Mouse (Mus musculus): ENCODE results near the gene Magi3. TPM values are rescaled to one million over a fixed set of nuclear protein-coding genes. Genes with fewer than 3 reads are reported as not detected.

Magi3 gene
- total and polyA plus RNA-seq, 3 experiments: 0.68 to 2.6 (median 1.8) TPM

- TF ChIP-seq ZMIZ1 (IDR thresholded peaks at IDR 0.05; ENCODE audit: low read depth, low read length): no peak
- no peak for TF ChIP-seq KAT2A (IDR thresholded peaks at IDR 0.05; ENCODE audit: insufficient replicate concordance, low read length)
- TF ChIP-seq USF1 (IDR thresholded peaks at IDR 0.05; ENCODE audit: low read depth, low read length): no peak
- Histone ChIP-seq H3K4me2 (ENCODE audit: insufficient read depth, low read depth, poor library complexity, severe bottlenecking) (no peak overlapping the region), H3K4me1 (ENCODE audit: control insufficient read depth in 1 of 2, insufficient read depth in 2 of 2) (peaks cover 3 to 15% of the 10 kb centered on the region in 2 experiments; a peak in 3 of 4 replicates), H3K36me3 (replicated peaks in 1 of 2; ENCODE audit: control insufficient read depth in 1 of 2, insufficient read depth in 1 of 2, low read length in 1 of 2) (no peaks in the 10 kb centered on the region), H3K9ac (ENCODE audit: insufficient read depth, low read depth) (no peak overlapping the region), H3K27ac (ENCODE audit: insufficient read depth, low read depth) (no peak overlapping the region), H3K9me3 (replicated peaks; ENCODE audit: low read length) (no peaks in the 10 kb centered on the region), H3K4me3 (replicated peaks in 1 of 3; ENCODE audit: low read depth in 2 of 3, low read length in 2 of 3, poor library complexity in 1 of 3) (no peak overlapping the region), H3K79me2 (replicated peaks; ENCODE audit: control insufficient read depth, extremely low read depth, insufficient read depth, poor library complexity, severe bottlenecking) (no peaks in the 10 kb centered on the region), H3K27me3 (replicated peaks) (no peaks in the 10 kb centered on the region)
- in situ Hi-C loops (cut with MboI; ENCODE audit: low pct_ligation_motif_present, low pct_unique_long_range_greater_than_20kb, low sequenced_read_pairs): no loop called here
- no peak for DNase-seq (ENCODE audit: extremely low read depth)
- dilution Hi-C loops (cut with MboI; ENCODE audit: extremely low pct_ligation_motif_present, extremely low pct_unique_long_range_greater_than_20kb, low sequenced_read_pairs): no loop called here
Measured at GRCm38 (mm10) chr3:104247850-104248249, 27.7 kb upstream of the Magi3 start.

- Histone ChIP-seq H3K79me2 (replicated peaks; ENCODE audit: control insufficient read depth, extremely low read depth, insufficient read depth, poor library complexity, severe bottlenecking) (no peaks in the 10 kb centered on the region), H3K9me3 (replicated peaks; ENCODE audit: low read length) (no peaks in the 10 kb centered on the region), H3K27ac (ENCODE audit: insufficient read depth, low read depth) (no peak overlapping the region), H3K4me3 (replicated peaks in 1 of 3; ENCODE audit: low read depth in 2 of 3, low read length in 2 of 3, poor library complexity in 1 of 3) (no peak overlapping the region), H3K27me3 (replicated peaks) (no peaks in the 10 kb centered on the region), H3K36me3 (replicated peaks in 1 of 2; ENCODE audit: control insufficient read depth in 1 of 2, insufficient read depth in 1 of 2, low read length in 1 of 2) (no peaks in the 10 kb centered on the region), H3K4me1 (ENCODE audit: control insufficient read depth in 1 of 2, insufficient read depth in 2 of 2) (peaks cover 3 to 15% of the 10 kb centered on the region in 2 experiments; a peak in 3 of 4 replicates), H3K4me2 (ENCODE audit: insufficient read depth, low read depth, poor library complexity, severe bottlenecking) (no peak overlapping the region), H3K9ac (ENCODE audit: insufficient read depth, low read depth) (no peak overlapping the region)
- no peak for DNase-seq (ENCODE audit: extremely low read depth)
- in situ Hi-C loops (cut with MboI; ENCODE audit: low pct_ligation_motif_present, low pct_unique_long_range_greater_than_20kb, low sequenced_read_pairs): no loop called here
- TF ChIP-seq MXI1 (IDR thresholded peaks at IDR 0.05; ENCODE audit: low read depth, low read length): no peak
- TF ChIP-seq IRF4 (IDR thresholded peaks at IDR 0.05; ENCODE audit: low read depth, low read length): no peak
- TF ChIP-seq JUND (conservative IDR thresholded peaks at IDR 0.05; ENCODE audit: low read depth, low read length): no peak
- no peak for TF ChIP-seq ZC3H11A (IDR thresholded peaks at IDR 0.05; ENCODE audit: low read depth, low read length)
- dilution Hi-C loops (cut with MboI; ENCODE audit: extremely low pct_ligation_motif_present, extremely low pct_unique_long_range_greater_than_20kb, low sequenced_read_pairs): no loop called here
Measured at GRCm38 (mm10) chr3:104247057-104247456, 26.9 kb upstream of the Magi3 start.

GRCm38 (mm10) chr3:104244373-104244772, 24.2 kb upstream of the Magi3 start:
- DNase-seq (ENCODE audit: extremely low read depth): no peak
- dilution Hi-C loops (cut with MboI; ENCODE audit: extremely low pct_ligation_motif_present, extremely low pct_unique_long_range_greater_than_20kb, low sequenced_read_pairs): no loop called here
- in situ Hi-C loops (cut with MboI; ENCODE audit: low pct_ligation_motif_present, low pct_unique_long_range_greater_than_20kb, low sequenced_read_pairs): no loop called here
- Histone ChIP-seq H3K4me1 (ENCODE audit: control insufficient read depth in 1 of 2, insufficient read depth in 2 of 2) (peaks cover 3 to 15% of the 10 kb centered on the region in 2 experiments; a peak in 3 of 4 replicates), H3K27ac (ENCODE audit: insufficient read depth, low read depth) (no peak overlapping the region), H3K9me3 (replicated peaks; ENCODE audit: low read length) (no peaks in the 10 kb centered on the region), H3K4me2 (ENCODE audit: insufficient read depth, low read depth, poor library complexity, severe bottlenecking) (no peak overlapping the region), H3K79me2 (replicated peaks; ENCODE audit: control insufficient read depth, extremely low read depth, insufficient read depth, poor library complexity, severe bottlenecking) (no peaks in the 10 kb centered on the region), H3K36me3 (replicated peaks in 1 of 2; ENCODE audit: control insufficient read depth in 1 of 2, insufficient read depth in 1 of 2, low read length in 1 of 2) (no peaks in the 10 kb centered on the region), H3K27me3 (replicated peaks) (no peaks in the 10 kb centered on the region), H3K9ac (ENCODE audit: insufficient read depth, low read depth) (no peak overlapping the region), H3K4me3 (replicated peaks in 1 of 3; ENCODE audit: low read depth in 2 of 3, low read length in 2 of 3, poor library complexity in 1 of 3) (no peak overlapping the region)
- TF ChIP-seq IRF4 (IDR thresholded peaks at IDR 0.05; ENCODE audit: low read depth, low read length) (no peak), RAD21 (IDR thresholded peaks at IDR 0.05; ENCODE audit: low read depth, low read length) (no peak), ZC3H11A (IDR thresholded peaks at IDR 0.05; ENCODE audit: low read depth, low read length) (no peak)
